Mouse (Mus musculus): ENCODE data around the gene Chrna9. TPM values are rescaled to one million over a fixed set of nuclear protein-coding genes. Genes with fewer than 3 reads are reported as not detected.
"Not testable (repeated sequence)": the region's sequence is repeated elsewhere in the genome, so short reads cannot be mapped to it uniquely, and the experiment has no call there.

Gene Chrna9
- total RNA-seq, 2 experiments from 2014 or later: not detected

DNA sequence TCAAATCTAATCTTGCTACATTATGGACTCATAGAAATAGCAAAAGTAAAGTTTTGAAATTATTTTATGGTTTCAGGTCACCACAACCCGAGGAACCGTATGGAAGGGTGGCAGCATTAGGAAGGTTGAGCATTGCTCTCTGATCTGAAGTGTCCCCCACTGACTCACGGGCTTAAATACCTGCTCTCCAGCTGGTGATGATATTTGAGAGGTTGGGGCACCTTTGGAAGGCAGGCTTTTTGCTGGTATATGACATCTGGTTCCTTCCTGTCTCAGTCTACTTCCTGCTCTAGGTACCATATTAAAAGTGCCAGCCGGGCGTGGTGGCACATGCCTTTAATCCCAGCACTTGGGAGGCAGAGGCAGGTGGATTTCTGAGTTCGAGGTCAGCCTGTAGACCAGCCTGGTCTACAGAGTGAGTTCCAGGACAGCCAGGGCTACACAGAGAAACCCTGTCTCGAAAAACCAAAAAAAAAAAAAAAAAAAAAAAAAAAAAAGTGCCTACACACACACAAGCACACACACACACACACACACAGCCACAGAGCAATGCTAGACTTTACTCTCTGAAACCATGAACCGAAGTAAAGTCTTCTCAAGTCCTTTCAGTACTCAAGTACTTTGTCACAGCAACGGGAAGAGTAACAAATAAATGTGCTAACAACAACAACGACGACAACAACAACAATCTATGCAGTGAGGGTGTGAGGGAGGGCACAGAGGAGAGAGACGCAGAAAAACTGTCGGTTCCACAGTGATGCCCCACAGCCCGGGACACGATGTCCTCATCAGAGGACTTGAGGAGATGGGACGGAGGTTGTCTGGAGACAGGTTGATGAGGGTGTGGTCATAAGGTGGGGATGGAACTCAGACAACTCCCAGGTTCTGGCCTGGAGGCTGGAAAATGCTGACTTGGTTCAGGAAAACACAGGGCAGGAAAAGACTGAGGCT is 19.7 kb downstream of the Chrna9 start:
- intact Hi-C loops (cut with DNase I): no loop called here
- no peak for DNase-seq (ENCODE audit: low spot score in 2 of 2)

DNA sequence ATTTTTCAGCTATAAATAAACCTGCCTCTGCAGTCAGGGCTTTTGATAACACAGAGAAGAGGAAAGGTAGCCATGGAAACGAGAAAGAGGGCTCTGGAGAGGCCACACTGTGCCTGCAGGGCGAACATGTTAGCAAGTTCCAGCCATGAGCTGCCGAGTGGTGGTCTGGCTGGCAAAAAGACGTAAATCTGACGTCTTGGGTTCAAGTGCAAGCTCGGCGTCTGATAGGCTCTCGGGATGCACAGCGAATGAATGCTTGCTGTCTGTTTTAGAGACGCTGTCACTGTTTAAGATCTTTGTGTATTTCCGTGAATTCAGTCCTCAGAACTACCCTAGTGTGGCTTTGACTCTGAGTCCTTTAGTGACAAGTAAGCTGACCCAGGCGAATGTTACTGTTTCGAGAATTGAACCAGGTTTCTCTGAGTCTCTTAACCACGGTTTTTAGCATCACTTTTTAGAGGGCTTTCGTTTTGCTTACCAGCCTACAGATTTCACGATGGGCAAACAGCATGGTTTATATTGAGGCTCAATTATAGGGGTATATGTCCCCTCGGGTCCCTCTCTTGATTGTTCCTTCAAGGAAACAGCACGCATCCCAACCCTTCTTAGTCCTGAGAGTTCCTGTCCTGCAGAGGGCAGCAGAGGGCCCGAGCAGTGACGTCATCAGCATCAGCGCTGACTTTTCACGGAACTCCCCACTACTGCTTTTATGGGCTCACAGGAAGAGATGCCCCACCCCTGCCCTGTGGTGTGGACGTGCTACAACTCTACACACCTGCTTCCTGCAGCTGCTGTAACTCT is 20.8 kb downstream of the Chrna9 start:
- DNase-seq (ENCODE audit: low spot score in 2 of 2): peak; percentile 68 to 71
- intact Hi-C loops (cut with DNase I): no loop called here

DNA sequence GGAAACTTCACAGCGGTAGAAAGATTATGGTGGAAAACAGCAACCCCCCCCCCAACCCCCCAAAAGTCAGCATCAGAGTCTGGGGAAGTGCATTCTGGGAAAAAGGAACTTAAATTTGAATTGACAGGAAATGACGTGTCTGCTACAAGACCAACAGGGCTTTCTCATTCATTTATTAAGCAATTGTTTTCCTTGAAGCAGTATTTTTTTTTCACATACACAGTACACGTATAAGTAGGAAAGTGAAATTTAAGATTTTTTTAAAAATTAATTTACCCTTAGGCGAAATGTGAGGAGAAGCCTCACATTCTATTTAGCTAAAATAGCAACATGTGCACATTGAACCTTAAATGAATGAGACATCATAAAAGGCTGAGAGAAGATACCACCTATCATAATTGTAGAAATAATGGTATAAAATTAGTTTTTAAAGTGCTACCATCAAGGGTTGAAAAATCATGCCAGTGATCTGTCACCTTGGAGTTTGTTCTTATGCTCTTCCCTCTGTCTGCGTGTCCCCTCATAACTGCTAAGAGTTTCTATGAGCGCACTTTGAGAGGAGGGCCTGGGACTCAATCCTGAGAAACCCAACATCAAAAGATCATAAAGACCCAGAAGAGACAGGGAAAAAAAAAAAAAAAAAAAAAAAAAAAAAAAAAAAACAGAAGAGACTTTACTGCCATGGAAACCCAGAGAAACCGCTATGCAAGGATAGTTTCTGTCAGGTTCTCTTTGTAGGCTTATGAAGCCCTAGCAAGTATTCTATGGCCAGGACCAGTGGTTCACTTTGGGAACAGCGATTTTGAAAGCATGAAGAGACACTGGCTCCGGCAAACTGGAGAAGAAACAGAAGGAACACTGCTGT is 21.7 kb downstream of the Chrna9 start:
- intact Hi-C loops (cut with DNase I): no loop called here

DNA sequence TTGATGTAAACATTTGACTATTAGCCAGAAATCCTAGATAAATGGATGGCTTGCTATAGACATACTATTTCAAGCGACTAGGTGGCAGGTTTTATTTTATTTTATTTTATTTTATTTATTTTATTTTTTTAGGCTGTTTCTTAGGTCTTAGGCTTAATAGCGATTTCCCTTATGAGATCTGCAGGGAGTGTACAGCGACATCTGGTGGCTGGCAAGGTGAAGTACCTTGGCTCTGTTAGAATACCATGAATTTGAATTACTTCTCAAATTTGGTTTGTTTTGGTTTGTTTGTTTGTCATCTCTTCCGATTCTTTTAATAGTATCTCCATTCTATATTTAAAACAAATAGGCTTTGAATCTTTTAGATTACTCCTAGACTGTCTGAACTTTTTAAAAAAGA is 23.9 kb downstream of the Chrna9 start:
- intact Hi-C loops (cut with DNase I): no loop called here

More for the DNA sequence above, 21.7 kb downstream of the Chrna9 start:
- DNase-seq (ENCODE audit: low spot score in 2 of 2): no peak

DNA sequence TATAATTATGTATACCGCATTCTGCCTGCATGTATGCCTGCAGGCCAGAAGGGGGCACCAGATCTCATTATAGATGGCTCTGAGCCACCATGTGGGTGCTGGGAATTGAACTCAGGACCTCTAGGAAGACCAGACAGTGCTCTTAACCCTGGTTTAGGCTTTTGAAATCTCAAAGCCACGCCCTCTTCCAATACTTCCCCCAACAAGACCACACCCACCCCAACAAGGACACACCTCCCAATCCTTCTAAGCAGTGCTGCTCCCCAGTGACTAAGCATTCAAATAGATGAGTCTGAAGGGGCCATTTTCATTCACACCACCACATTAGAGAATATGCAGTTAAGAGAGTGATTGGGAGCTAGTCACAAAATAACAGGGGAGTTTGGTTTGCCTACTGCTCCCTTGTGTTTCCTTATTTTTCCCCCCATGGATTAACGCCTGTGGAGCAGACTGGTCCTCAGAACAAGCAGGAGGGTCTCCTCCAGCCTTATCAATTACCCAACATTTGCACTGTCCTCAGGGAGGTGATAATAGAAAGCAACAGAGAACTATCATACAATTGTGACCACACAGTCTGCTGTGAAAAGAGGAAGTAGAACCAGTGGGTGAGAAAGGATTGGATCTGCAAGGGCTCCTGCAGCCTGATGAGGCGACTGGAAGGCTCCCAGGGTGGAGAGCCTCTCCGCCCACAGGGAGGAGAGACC is 25.3 kb downstream of the Chrna9 start:
- intact Hi-C loops (cut with DNase I): no loop called here
- no peak for DNase-seq (ENCODE audit: low spot score in 2 of 2)

More for the DNA sequence above, 23.9 kb downstream of the Chrna9 start:
- no peak for DNase-seq (ENCODE audit: low spot score in 2 of 2)

DNA sequence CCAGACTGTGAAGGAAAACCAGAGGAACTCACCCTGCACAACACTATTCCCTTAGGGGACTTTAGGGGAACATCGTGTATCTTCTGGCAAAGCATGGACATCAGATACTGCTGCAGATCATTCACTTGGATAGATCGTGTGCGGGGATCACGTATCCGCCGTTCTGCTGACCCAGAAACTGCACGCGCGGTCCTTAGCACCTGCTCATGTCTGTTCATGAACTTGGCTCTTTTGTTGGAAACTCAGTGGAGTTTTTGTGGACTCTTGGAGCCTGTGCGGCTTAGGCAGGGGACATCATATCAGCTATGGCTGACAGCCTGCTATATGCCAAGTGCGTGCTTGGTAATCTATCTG is 25.9 kb downstream of the Chrna9 start:
- intact Hi-C loops (cut with DNase I): no loop called here
- no peak for DNase-seq (ENCODE audit: low spot score in 2 of 2)

DNA sequence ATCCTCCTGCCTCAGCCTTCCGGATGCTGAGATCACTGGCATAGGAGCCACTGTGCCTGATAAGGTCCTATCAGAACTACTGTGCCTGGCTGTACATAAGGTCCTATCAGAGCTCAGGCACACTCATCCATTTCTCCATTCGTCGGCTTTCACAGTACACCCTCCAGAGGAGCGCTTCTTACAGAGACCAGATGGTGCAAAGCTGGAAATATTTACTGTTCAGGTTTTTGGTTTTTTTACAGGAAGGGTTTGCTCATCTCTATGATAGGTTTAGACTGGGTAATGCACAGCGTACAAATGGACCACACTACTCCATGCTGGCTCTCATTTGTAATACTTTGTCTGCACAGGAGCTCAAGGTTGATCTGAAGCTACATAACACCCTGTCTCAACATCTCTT is 28.6 kb downstream of the Chrna9 start:
- intact Hi-C loops (cut with DNase I): no loop called here
- no peak for DNase-seq (ENCODE audit: low spot score in 2 of 2)

DNA sequence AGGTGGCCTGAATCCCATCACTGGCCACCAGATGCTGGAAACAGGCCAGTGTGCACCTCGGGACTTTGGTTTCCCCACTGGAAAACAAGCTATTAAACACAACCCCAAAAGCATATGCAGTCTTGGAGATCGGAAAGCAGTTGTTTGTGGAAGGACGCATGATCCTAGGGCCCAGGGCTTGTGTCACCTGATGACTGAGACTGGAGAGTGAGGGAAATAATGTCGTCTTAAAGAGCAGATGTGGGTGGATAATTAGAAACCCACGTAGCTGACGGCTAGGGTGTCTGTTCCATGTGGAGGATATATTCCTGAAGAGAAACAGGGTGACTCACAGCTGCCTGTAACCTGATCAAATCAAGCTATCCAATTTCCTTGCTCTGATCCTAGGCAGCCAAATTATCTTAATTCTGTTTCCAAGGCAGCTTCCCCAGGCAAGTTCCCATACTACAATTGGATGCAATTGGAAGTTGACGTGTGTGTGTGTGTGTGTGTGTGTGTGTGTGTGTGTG is 31.1 kb downstream of the Chrna9 start:
- no peak for DNase-seq (ENCODE audit: low spot score in 2 of 2)
- intact Hi-C loops (cut with DNase I): no loop called here

DNA sequence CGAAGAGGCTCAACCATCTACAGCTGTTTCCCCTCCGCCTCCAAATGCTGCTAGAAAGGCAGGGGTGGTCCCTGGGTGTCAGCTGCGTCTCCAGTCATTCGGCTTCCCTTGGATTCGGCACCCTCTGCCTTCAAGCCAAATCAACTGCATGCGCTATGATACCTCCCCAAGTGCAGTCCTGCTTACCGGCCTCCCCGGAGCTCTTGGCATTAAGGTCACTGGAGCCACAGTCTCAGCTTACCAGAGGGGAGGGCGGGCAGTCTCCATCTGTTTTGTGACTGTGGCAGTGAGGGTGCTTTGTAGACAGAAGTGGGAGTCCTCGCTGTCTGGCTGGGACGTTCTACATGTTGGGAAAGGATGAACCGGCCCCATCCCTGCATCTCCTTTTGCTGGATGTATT is 32.4 kb downstream of the Chrna9 start:
- DNase-seq (ENCODE audit: low spot score in 2 of 2): no peak
- intact Hi-C loops (cut with DNase I): no loop called here

DNA sequence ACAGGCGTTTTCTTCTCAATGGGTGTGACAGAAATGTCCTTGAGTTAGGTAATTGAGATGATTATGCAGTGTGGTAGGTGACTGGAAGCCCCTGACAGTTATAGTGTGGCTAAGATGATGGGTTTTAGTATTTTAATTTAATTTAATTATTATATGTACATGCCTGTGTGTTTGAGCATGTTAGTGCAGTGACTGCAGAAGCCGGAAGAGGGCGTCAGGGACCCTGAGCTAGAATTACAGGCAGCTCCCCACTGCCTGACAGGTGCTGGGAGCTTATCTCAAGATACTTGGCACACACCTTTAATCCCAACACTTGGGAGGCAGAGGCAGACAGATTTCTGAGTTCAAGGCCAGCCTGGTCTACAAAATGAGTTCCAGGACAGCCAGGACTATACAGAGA is 33.3 kb downstream of the Chrna9 start:
- DNase-seq (ENCODE audit: low spot score in 2 of 2): no peak
- intact Hi-C loops (cut with DNase I): no loop called here

DNA sequence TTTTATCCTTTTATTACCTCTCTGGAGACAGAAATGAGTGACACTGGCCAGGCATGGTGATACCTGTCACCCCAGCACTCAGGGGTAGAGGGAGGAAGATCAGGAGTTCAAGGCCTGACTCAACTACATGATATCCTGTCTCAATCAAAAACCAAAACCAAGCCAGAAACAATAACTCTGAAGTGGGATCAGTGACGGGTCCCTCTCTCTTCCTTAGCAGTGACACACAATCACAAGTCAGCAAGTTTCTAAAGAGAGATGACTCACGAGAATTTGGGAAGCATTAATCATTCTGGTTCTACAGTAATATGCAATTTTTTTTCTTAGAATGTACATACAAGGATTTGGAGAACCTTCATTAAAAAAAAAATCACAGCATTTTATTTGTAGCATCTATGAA is 38.5 kb downstream of the Chrna9 start:
- intact Hi-C loops (cut with DNase I): no loop called here
- no peak for DNase-seq (ENCODE audit: low spot score in 2 of 2)

DNA sequence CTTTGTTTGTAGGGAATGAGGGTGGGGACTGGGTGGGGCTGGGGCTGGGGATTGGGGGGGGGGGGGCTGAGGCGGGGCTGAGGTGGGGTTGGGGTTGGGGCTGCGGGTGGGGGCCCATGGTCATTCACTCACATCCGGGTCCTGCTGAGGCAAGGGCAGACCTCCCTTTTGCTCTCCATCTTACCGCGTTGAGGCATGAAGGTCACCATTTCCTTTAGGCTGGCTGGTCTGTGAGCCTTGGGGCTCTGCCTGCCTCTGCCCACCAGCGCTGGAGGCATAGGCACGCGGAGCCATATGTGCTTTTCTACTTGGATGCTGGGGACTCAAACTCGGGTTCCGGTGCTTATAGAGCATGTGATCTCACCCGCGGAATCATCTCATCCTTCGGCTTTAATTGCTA is 41.0 kb downstream of the Chrna9 start:
- no peak for DNase-seq (ENCODE audit: low spot score in 2 of 2)
- intact Hi-C loops (cut with DNase I): no loop called here

DNA sequence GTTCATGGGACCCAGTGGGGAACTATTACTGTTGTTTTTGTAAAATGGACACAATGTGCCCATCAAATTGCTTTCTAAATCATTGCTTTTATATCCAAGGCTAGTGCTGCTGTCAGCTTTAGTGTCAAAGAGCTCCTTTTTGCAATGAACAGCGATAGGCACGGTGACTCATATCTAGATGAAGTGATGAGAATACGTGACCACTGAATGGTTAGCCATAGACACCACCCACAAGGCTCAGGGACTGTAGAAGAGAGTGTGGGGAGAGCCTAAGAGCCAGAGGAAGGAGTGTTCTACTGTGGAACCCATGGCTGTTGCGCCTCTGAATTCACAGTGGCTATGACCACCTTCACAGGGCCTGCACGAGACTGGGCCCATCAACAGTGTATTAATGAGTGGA is 51.7 kb downstream of the Chrna9 start:
- DNase-seq (ENCODE audit: low spot score in 2 of 2): no peak
- intact Hi-C loops (cut with DNase I): no loop called here

DNA sequence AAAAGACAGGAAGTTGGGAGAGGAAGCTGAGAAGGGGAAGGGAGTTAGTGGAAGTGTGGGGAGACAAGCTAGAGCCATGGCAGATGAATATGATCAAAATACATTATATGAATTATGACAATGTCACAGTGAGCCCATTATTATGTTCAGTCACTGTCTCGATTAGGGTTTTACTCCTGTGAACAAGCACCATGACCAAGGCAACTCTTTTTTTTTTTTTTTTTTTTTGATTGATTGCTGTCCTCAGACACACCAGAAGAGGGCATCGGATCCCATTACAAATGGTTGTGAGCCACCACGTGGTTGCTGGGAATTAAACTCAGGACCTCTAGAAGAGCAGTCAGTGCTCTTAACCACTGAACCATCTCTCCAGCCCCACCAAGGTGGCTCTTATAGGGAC is 52.3 kb downstream of the Chrna9 start:
- intact Hi-C loops (cut with DNase I): not testable (repeated sequence)

DNA sequence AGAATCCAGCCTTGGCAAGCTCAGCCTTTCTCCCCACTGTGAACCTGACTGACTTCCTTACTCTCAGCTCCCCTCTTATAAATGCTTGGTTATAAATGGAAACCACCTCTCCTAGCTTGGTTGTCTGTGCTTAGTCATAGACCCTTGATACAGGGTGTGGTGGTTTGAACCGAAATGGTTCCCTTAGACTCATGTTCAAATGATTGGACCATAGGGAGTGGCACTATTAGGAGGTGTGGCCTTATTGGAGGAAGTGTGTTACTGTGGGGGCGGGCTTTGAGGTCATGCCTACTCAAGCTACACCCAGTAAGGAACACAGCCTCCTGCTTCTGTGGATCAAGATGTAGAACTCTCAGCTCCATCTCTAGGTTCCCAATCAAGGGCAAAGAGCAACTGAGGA is 56.5 kb downstream of the Chrna9 start:
- intact Hi-C loops (cut with DNase I): no loop called here
- DNase-seq (ENCODE audit: low spot score in 2 of 2): no peak

More for the DNA sequence above, 52.3 kb downstream of the Chrna9 start:
- not testable (repeated sequence) for DNase-seq (ENCODE audit: low spot score in 2 of 2)

DNA sequence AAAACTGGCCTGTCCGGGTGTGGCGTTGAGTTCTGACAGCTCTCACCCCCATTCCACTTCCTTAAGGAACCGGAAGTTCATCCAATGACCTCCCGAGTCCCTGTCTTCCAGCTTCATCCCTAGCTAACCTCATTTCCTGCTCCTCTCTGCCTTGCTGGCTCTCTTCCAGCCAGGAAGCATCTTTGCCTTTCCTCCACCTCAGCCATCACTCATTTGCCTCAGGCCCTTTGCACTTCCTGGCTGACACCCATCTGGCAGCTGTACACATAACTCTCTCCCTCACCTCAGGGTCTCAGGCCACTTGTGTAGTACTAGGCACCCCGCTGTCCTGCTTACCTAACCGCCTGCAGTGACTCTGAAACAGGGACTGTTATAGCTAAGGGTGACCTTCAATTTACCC is 59.9 kb downstream of the Chrna9 start:
- intact Hi-C loops (cut with DNase I): no loop called here

DNA sequence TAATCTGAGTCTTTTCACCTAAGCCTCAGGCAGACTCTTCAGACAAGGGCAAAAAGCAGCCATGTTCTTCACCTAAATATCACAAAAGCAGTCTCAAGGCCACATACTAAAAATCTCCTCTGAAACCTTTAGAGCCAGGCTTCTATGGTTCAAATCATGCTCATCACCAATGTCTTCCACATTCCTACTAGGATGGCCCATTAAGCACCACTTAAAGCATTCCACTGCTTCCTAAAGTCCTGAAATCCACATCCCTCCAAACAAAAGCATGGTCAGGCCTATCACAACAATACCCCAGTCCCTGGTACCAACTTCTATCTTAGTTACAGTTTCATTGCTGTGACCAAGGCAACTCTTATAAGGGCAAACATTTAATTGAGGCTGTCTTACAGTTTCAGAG is 63.1 kb downstream of the Chrna9 start:
- intact Hi-C loops (cut with DNase I): no loop called here
- DNase-seq (ENCODE audit: low spot score in 2 of 2): no peak

More for the DNA sequence above, 59.9 kb downstream of the Chrna9 start:
- DNase-seq (ENCODE audit: low spot score in 2 of 2): no peak

DNA sequence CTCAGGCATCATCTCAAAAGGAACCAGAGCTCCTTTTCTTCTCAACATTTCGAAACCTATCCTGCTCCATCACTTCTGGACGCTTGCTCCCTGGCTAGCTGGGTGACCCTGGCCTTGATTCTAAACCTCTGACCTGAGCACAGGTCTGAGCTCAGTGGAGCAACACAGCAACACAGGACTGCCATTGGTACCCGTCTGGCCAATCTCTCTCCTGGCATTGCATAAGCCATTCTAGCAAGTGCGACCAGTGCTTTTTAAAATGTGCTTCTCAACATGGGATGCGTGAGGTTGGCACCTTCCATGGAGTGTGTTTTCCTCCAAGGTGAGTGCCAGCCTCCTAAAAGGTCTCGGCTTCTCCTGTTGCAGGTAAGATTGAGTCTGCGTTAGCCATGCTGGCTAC is 64.4 kb downstream of the Chrna9 start:
- intact Hi-C loops (cut with DNase I): no loop called here
- no peak for DNase-seq (ENCODE audit: low spot score in 2 of 2)

DNA sequence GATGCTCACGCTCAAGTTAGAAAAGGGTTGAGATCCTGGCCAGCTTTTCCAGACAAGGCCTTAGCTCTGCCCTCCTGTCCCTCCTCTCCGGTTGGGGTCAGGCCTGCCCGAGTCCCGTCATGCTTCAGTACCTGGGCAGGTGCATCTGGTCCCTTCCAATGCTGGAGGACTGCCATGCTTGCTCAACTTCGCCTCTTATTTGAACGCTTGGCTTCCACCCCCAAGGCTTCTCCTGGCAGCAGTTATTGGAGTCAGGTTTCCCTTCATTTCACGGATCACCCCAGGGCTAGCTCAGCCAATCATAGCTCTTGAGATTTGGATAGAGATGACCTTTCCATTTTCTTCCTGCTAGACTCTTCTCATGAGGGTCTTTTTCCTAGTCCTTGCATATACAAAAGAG is 65.4 kb downstream of the Chrna9 start:
- intact Hi-C loops (cut with DNase I): no loop called here
- no peak for DNase-seq (ENCODE audit: low spot score in 2 of 2)

Measured in left cerebral cortex, postnatal 36 days (tissue).